Mouse (Mus musculus) lung, postnatal 0 days (tissue): ENCODE measurements at regions not wholly inside any gene's neighbourhood (a gene's known extent, or its start where the extent isn't known, plus 50 kb on each side); places are given as distances from the start of the nearest gene placed in this dataset.

Experiments used
- ATAC-seq: fragments of 200-750 bp; cut with Nextera tagmentation; 2 replicates; pipeline ENCODE4 v1.8.0; 2017; ENCODE audit warnings: moderate library complexity
- DNase-seq: peaks from one replicate; pipeline ENCODE4 v3.0.0-alpha.2; 2016; ENCODE audit warnings: low spot score
- H3K27ac ChIP-seq: fragments of 300-500 bp; sonication (generic); 2 replicates; pipeline ENCODE4 v1.5.1; 2014; ENCODE audit warnings: antibody characterized with exemption, mild to moderate bottlenecking, low read length, mixed read lengths
- H3K27me3 ChIP-seq: fragments of 300-500 bp; sonication (generic); replicated peaks from 2 replicates; pipeline ENCODE4 v1.6.1; 2014; ENCODE audit warnings: low read length, mixed read lengths; ENCODE audit not compliant: insufficient read depth
- H3K36me3 ChIP-seq: fragments of 300-500 bp; sonication (generic); 2 replicates; pipeline ENCODE4 v1.6.1; 2014; ENCODE audit warnings: low read length, mixed read lengths; ENCODE audit not compliant: insufficient read depth
- H3K4me1 ChIP-seq: fragments of 300-500 bp; sonication (generic); 2 replicates; pipeline ENCODE4 v1.6.1; 2014; ENCODE audit warnings: antibody characterized with exemption, low read depth, low read length, mixed read lengths; ENCODE audit not compliant: insufficient read depth
- H3K4me2 ChIP-seq: fragments of 300-500 bp; sonication (generic); replicated peaks from 2 replicates; pipeline ENCODE4 v1.6.1; 2014; ENCODE audit warnings: low read depth, mild to moderate bottlenecking, low read length, moderate library complexity, mixed read lengths
- H3K4me3 ChIP-seq: fragments of 300-500 bp; sonication (generic); 2 replicates; pipeline ENCODE4 v1.5.1; 2014; ENCODE audit warnings: low read depth, low read length
- H3K9ac ChIP-seq: fragments of 300-500 bp; sonication (generic); replicated peaks from 2 replicates; pipeline ENCODE4 v1.6.1; 2014; ENCODE audit warnings: low read depth, mild to moderate bottlenecking
- H3K9me3 ChIP-seq: fragments of 300-500 bp; sonication (generic); 2 replicates; pipeline ENCODE4 v1.6.1; 2016; ENCODE audit warnings: low read length, mixed read lengths
- CTCF ChIP-seq: IDR thresholded peaks from 2 replicates; pipeline ENCODE4 v1.5.1; 2016; ENCODE audit warnings: antibody characterized with exemption, mild to moderate bottlenecking
- EP300 ChIP-seq: IDR thresholded peaks from 2 replicates; pipeline ENCODE4 v1.6.1; 2016; ENCODE audit warnings: antibody characterized with exemption, mild to moderate bottlenecking, control low read depth
- WGBS: fragments of 180-500 bp; shearing (Covaris S2); extraction: QIAGEN DNeasy Blood & Tissue Kit; methylation state at CpG from one replicate; pipeline ENCODE4 v1.1.7; 2014; 5-methylcytosine and 5-hydroxymethylcytosine counted together

DNA sequence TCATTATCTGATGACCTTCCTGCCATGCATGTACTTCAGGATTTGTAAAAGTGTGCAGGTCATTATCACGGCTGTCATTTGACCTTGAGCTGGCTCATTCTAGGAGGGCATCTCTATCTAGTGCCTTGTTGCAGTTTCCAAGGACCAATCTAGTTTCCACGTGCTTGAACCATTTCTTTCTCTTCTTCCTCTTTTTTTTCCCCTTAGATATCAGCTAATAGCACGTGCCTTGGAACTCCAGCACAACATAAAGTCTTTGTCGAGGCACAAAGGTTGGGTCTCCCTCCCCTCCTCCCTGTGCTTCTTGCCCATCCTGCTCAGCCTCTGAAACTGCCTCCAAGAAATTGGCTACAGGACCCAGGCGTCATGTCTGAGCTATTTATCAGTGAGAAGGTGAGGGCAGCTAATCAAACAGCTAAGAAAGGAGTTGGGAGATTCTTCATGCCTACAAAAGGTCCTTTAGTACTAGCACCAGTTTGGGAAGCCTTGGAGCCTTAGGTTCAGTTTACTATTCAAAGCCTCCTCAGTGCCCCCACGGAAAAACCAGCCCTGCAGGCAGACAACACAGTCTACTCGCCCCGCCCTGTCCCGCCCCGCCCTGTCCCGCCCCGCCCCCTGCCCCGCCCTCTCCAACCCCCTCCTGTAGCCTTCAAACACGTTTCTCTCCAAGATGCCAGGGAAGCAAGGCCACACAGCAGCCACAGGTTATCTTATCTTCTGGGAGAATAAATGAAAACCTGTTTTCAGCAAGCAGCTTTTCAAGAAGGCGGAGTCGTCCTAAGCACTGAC lies 80.5 kb upstream of the Tapt1 start:
- H3K4me2 ChIP-seq = no peak overlapping the region
- no peak; the same call in 1 of the 2 replicates for ATAC-seq
- no peak overlapping the region for H3K4me3 ChIP-seq
- no peaks in the 10 kb centered on the region for H3K4me1 ChIP-seq
- H3K9ac ChIP-seq = no peak overlapping the region
- 19% methylated on average over 15 of the region's 16 CpGs for WGBS
- H3K27ac ChIP-seq = no peak overlapping the region
- no peak for DNase-seq
- H3K36me3 ChIP-seq = no peaks in the 10 kb centered on the region
- no peaks in the 10 kb centered on the region for H3K9me3 ChIP-seq
- TF ChIP-seq EP300 = no peak
- TF ChIP-seq CTCF = no peak
- H3K27me3 ChIP-seq = no peaks in the 10 kb centered on the region

DNA sequence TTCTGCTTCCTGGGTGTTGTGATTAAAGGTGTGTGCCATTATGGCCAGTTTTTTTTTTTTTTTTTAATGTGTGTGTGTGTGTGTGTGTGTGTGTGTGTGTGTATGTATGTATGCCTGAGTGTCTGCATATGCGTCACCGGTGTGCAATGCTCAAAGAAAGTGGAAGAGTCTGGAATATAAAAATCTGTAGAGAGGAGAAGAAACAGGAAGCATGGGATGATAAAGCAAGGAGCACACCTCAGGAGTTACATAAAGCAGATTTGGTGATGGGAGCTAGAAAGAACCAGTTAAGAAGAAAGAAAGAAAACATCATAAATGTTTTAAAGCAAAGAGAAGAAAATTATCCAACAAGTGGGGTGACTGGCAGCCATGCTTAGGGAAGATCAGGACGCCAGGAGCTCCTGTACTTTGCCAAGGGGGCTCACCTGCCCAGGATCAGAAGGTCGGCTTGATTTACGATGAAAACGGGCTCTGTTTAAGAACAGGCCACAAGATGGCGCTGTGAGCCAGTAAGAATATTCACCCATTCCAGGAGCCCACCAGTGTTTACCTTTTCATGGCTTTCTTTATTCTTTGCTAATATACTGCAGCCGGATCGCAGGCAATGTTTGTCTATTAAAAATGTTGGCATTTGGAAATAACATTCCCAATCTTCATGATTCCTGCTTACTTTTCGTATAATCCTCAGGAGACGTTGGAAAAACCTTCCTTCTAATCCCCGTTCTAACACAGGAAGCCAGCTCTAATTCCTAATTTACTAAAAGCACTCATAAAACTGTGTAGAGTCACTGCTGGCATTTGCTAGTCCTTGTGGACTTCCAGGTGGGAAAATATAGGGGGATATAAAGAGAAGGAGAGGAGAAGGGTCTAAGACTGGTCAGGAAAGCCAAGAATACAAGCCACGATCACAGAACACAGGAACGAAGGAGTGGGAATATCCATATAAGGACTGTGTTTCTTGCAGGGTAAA lies 77.7 kb upstream of the Tapt1 start:
- DNase-seq = peak; percentile 68
- Histone ChIP-seq H3K27ac (no peak overlapping the region), H3K9ac (no peak overlapping the region), H3K9me3 (no peaks in the 10 kb centered on the region), H3K27me3 (no peaks in the 10 kb centered on the region), H3K4me2 (no peak overlapping the region; the same call in 1 of the 2 replicates), H3K4me1 (no peaks in the 10 kb centered on the region), H3K36me3 (no peaks in the 10 kb centered on the region), H3K4me3 (no peak overlapping the region)
- 27% methylated on average over 14 of the region's 14 CpGs for WGBS
- ATAC-seq = no peak
- TF ChIP-seq EP300 (no peak), CTCF (peak; percentile 91)

DNA sequence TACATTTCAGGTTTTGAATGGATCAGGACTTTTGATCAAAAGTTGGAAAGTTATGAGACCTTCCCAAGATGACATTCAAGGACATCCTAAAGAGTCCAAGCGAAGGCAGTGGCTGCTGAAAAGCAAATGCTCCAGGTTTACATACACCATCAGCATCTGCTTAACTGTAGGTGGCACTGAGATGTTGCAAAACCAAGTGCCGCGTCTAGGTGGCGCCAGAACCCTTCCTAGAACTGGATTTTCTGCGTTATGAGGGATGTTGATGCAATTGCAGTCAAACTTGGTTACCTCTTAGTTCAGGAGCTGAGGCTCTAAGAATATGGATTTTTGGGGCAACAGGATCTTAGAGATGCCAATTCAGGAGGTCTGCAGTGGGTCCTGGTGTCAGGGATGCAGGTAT lies 58.0 kb upstream of the Tapt1 start:
- WGBS = 10% methylated on average over 5 of the region's 5 CpGs
- no peak overlapping the region for H3K4me2 ChIP-seq
- ATAC-seq (no peak), DNase-seq (peak; percentile 71)
- TF ChIP-seq CTCF (peak; percentile 97), EP300 (no peak)
- no peak overlapping the region for H3K4me3 ChIP-seq
- H3K27me3 ChIP-seq = no peaks in the 10 kb centered on the region
- no peaks in the 10 kb centered on the region for H3K36me3 ChIP-seq
- no peak overlapping the region for H3K27ac ChIP-seq
- no peak overlapping the region for H3K9ac ChIP-seq
- H3K4me1 ChIP-seq = no peaks in the 10 kb centered on the region
- H3K9me3 ChIP-seq = no peaks in the 10 kb centered on the region
